Mouse (Mus musculus) embryonic fibroblast, embryonic 13.5 days (primary cell): ENCODE results near the gene Ncoa1.

Experiments used
- CTCF ChIP-seq: IDR thresholded peaks from 2 replicates; pipeline ENCODE4 v1.5.1; 2011; ENCODE audit warnings: mild to moderate bottlenecking, control low read depth, low read length, moderate library complexity, borderline replicate concordance; ENCODE audit not compliant: insufficient read depth
- POLR2A ChIP-seq: IDR thresholded peaks from 2 replicates; pipeline ENCODE4 v1.6.1; 2011; ENCODE audit warnings: low read depth, mild to moderate bottlenecking, control low read depth, low read length, moderate library complexity

DNA sequence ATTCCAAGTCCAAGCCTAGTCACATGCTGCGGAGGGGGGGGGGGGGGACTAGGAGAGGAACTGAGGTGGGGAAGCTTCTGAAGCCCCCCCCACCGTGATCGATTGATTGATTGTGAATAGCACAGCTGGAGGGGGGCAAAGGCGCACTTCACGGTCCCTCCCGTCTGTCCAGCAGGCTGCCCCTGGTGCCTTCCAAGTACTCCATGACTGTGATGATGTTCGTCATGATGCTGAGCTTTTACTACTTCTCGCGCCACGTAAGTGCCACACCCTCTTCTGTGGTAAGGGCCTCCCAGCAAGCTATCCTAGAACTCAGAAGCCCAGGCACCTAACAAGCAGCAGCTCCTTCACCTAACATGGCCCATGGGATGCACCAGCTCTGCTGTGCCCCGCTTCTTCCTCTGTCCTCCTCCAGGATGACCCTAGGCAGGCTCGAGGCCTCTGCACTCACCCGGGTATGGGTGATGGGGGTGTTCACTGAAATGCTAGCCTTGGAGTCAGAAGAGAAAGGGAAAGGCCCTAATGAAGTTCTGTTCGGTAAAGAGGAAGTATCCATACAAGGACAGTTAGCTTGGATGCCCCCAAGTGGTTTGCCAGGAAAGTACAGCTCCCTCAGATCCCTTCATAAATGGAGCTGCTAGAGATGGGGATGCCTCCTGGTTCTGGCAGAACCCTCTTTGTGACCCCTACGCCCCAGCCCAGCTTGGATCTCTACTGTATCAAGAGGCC is 268.4 kb downstream of the Ncoa1 start:
- TF ChIP-seq CTCF (0 out of 2 replicates have a peak, but pooled peaks have one; percentile 0), POLR2A (no peak)
